Mouse (Mus musculus): ENCODE data around the gene Tmem132b. TPM values are rescaled to one million over a fixed set of nuclear protein-coding genes. Genes with fewer than 3 reads are reported as not detected.
A peak's percentile ranks its signal among the peaks of the same experiment; 100 is the strongest.

Gene Tmem132b
- polyA plus RNA-seq, 1 experiment from 2014 or later = not detected

DNA sequence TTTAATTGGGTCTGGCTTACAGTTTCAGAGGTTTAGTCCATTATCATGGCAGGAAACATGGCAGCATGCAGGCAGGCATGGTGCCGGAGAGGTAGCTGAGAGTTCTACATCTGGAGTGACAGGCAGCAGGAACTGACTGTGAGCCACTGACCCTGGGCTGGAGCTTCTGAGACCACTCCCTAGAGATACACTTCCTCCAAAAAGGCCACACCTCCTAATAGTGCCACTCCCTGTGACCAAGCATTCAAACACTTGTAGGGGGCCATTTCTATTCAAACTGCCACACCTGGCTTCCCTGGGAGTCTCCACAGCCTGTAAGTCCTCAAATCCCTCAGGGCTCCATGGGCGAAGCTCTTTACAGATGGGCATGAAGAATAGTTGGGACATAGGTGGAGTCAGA lies 8.2 kb upstream of the Tmem132b start:
- DNase-seq (ENCODE audit: low spot score) (no peak), ATAC-seq (no peak)
- no peak overlapping the region for H3K9ac ChIP-seq (replicated peaks; ENCODE audit: low read depth)
- no peaks in the 10 kb centered on the region for H3K9me3 ChIP-seq (ENCODE audit: low read length)
- H3K4me1 ChIP-seq (ENCODE audit: insufficient read depth, low read depth, low read length) = no peaks in the 10 kb centered on the region; the same call in 1 of the 2 replicates
- H3K27ac ChIP-seq (ENCODE audit: low read length) = no peak overlapping the region
- no peaks in the 10 kb centered on the region for H3K36me3 ChIP-seq (ENCODE audit: insufficient read depth, low read length)
- H3K27me3 ChIP-seq (replicated peaks; ENCODE audit: insufficient read depth, low read length) = no peaks in the 10 kb centered on the region
- no peak overlapping the region for H3K4me3 ChIP-seq (ENCODE audit: low read depth, low read length)
- 69% methylated on average over 2 of the region's 2 CpGs for WGBS
- H3K4me2 ChIP-seq (replicated peaks; ENCODE audit: low read depth, low read length) = no peak overlapping the region
- no peak for TF ChIP-seq CTCF (IDR thresholded peaks at IDR 0.05)
- TF ChIP-seq EP300 (IDR thresholded peaks at IDR 0.05) = no peak

DNA sequence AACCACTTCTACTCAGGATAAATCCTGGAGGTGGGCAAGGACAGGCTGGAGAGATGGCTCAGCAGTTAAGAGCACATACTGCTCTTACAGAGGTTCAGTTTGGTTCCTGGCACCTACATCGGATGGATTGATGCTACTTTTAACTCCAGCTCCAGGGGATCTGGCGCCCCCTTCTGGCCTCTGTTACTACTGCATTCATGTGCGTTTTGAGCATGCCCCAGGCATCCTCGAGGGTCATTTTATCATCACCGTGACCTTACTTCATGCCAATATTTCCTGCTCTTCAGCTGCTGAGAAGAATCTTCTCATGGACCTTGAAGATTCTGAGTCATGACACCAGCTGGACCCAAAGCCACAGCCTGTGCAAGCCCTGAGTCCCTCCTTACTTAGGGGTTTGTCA lies 6.1 kb upstream of the Tmem132b start:
- ATAC-seq (no peak), DNase-seq (ENCODE audit: low spot score) (no peak)
- Histone ChIP-seq H3K27me3 (replicated peaks; ENCODE audit: insufficient read depth, low read length) (no peaks in the 10 kb centered on the region; the same call in 1 of the 2 replicates), H3K9me3 (ENCODE audit: low read length) (no peaks in the 10 kb centered on the region), H3K27ac (ENCODE audit: low read length) (no peak overlapping the region), H3K4me1 (ENCODE audit: insufficient read depth, low read depth, low read length) (no peaks in the 10 kb centered on the region; the same call in 1 of the 2 replicates), H3K4me2 (replicated peaks; ENCODE audit: low read depth, low read length) (no peak overlapping the region), H3K36me3 (ENCODE audit: insufficient read depth, low read length) (no peaks in the 10 kb centered on the region), H3K9ac (replicated peaks; ENCODE audit: low read depth) (no peak overlapping the region), H3K4me3 (ENCODE audit: low read depth, low read length) (no peak overlapping the region)
- WGBS = 55% methylated on average over 5 of the region's 5 CpGs
- TF ChIP-seq CTCF (IDR thresholded peaks at IDR 0.05) (peak; percentile 48), EP300 (IDR thresholded peaks at IDR 0.05) (no peak)

DNA sequence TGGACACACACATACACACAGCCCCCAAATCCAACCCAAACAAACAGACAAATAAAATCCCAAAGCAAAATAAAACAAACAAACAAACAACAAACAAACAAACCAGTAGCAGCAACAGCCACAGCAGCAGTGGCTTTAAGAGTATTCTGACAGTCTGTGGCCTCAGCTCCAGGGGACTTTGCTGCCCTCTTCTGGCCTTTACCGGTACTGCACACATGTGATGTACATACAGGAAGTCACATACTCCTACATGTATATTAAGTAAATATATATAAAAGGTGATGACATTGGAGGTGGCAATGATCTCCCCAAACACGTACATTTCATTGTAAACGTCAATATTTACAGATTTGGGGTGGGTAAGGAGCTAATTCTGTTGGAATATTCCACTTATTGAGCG lies 5.1 kb upstream of the Tmem132b start:
- no peak overlapping the region for H3K4me2 ChIP-seq (replicated peaks; ENCODE audit: low read depth, low read length)
- peak; percentile 48 for TF ChIP-seq CTCF (IDR thresholded peaks at IDR 0.05)
- TF ChIP-seq EP300 (IDR thresholded peaks at IDR 0.05) = no peak
- no peak for DNase-seq (ENCODE audit: low spot score)
- H3K9me3 ChIP-seq (ENCODE audit: low read length) = no peaks in the 10 kb centered on the region
- WGBS = 71% methylated on average over 4 of the region's 4 CpGs
- H3K27me3 ChIP-seq (replicated peaks; ENCODE audit: insufficient read depth, low read length) = peaks cover 3% of the 10 kb centered on the region; the same call in 1 of the 2 replicates
- H3K4me3 ChIP-seq (ENCODE audit: low read depth, low read length) = no peak overlapping the region
- H3K27ac ChIP-seq (ENCODE audit: low read length) = no peak overlapping the region
- no peaks in the 10 kb centered on the region for H3K36me3 ChIP-seq (ENCODE audit: insufficient read depth, low read length)
- no peaks in the 10 kb centered on the region; the same call in 1 of the 2 replicates for H3K4me1 ChIP-seq (ENCODE audit: insufficient read depth, low read depth, low read length)
- ATAC-seq = no peak
- no peak overlapping the region for H3K9ac ChIP-seq (replicated peaks; ENCODE audit: low read depth)

DNA sequence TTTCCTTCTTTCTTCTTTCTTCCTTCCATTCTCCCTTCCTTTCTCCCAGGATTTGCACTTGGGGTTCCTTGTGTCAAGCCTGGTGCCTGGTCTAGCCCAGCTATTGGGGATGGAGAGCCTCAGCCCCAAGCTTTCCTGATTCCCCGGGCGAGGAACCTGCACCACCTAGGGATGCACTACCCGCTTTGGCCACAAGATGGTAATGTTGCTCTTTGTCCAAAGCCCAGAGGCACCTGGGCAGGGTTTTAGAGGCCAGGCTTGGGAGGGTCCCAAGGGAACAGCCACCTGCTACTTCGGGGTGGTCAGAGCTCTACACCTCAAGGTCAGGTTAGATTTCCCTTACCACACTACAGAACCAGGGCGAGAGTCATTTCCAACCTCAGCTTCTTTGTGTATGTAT lies 2.5 kb upstream of the Tmem132b start:
- Histone ChIP-seq H3K9ac (replicated peaks; ENCODE audit: low read depth) (no peak overlapping the region), H3K27ac (ENCODE audit: low read length) (no peak overlapping the region), H3K9me3 (ENCODE audit: low read length) (no peaks in the 10 kb centered on the region), H3K4me3 (ENCODE audit: low read depth, low read length) (no peak overlapping the region), H3K27me3 (replicated peaks; ENCODE audit: insufficient read depth, low read length) (peaks cover 29% of the 10 kb centered on the region), H3K36me3 (ENCODE audit: insufficient read depth, low read length) (no peaks in the 10 kb centered on the region), H3K4me2 (replicated peaks; ENCODE audit: low read depth, low read length) (no peak overlapping the region), H3K4me1 (ENCODE audit: insufficient read depth, low read depth, low read length) (no peaks in the 10 kb centered on the region)
- DNase-seq (ENCODE audit: low spot score) (peak; percentile 19), ATAC-seq (0 out of 2 replicates have a peak, but pooled peaks have one; percentile 14)
- WGBS = 4% methylated on average over 5 of the region's 5 CpGs
- TF ChIP-seq EP300 (IDR thresholded peaks at IDR 0.05) = no peak
- peak; percentile 93 for TF ChIP-seq CTCF (IDR thresholded peaks at IDR 0.05)

DNA sequence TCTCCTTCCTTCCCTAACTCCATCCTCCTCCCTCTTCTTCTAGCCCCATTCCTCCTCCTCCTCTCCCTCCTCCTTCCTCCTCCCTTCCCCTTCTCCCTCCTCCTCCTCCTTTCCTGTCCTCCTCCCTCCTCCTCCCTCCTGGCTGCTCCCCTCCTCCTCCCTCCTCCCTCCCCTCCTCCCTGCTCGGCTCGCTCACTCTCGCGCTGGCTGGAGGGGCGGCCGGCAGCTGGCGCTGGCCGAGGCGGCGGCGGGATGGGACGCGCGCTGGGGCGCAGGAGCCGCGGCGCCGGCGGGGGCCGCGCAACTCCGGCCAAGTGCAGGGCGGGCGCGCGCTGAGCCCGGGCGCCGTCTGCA lies 594 bp downstream of the Tmem132b start:
- peaks cover 39% of the 10 kb centered on the region for H3K27me3 ChIP-seq (replicated peaks; ENCODE audit: insufficient read depth, low read length)
- H3K9me3 ChIP-seq (ENCODE audit: low read length) = no peaks in the 10 kb centered on the region
- TF ChIP-seq CTCF (IDR thresholded peaks at IDR 0.05) = no peak
- no peak for TF ChIP-seq EP300 (IDR thresholded peaks at IDR 0.05)
- H3K4me3 ChIP-seq (ENCODE audit: low read depth, low read length) = peak overlapping the region; percentile 25
- no peaks in the 10 kb centered on the region for H3K36me3 ChIP-seq (ENCODE audit: insufficient read depth, low read length)
- 3% methylated on average over 30 of the region's 30 CpGs for WGBS
- H3K4me1 ChIP-seq (ENCODE audit: insufficient read depth, low read depth, low read length) = no peaks in the 10 kb centered on the region
- peak overlapping the region; percentile 53 for H3K4me2 ChIP-seq (replicated peaks; ENCODE audit: low read depth, low read length)
- H3K27ac ChIP-seq (ENCODE audit: low read length) = no peak overlapping the region
- ATAC-seq (no peak), DNase-seq (ENCODE audit: low spot score) (peak; percentile 19)
- H3K9ac ChIP-seq (replicated peaks; ENCODE audit: low read depth) = no peak overlapping the region

DNA sequence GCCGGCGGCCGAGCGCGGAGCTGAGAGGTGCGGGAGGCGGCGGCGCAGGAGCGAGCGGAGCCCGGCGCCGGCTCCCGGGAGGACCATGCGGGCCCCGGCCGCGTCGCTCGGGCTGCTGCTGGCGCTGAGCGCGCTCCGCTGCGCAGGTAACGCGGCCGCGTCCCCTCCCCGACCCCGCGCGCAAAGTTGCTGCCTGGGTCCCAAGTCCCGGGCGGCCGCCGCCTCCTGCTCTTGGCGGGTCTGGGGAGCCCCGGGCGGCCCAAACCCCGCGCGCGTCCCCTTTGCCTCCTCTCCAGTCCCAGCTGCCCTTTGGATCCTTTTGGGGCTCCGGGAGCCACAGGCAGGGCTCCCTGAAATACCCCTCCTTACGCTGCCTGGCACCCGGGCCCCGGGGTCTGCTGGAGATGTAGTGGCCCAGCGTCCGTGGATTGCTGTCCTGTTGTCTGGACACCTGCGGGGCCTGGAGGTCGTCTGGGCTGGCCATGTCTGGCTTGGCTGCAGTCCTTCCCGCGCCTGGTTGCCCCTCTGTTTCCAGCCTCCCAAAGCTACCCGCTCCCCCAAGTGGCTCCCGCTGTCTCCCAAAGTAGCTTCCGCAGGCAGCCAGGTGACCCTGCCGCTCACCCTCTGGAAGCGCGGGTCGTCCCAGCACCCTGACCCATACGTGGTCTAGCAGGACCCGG lies 1.1 kb downstream of the Tmem132b start:
- DNase-seq (ENCODE audit: low spot score) = no peak
- H3K4me3 ChIP-seq (ENCODE audit: low read depth, low read length) = peak overlapping the region; percentile 25
- H3K9ac ChIP-seq (replicated peaks; ENCODE audit: low read depth) = no peak overlapping the region
- no peaks in the 10 kb centered on the region for H3K36me3 ChIP-seq (ENCODE audit: insufficient read depth, low read length)
- no peak overlapping the region for H3K27ac ChIP-seq (ENCODE audit: low read length)
- H3K9me3 ChIP-seq (ENCODE audit: low read length) = no peaks in the 10 kb centered on the region
- under 1% methylated on average over 39 of the region's 64 CpGs for WGBS
- no peak for TF ChIP-seq CTCF (IDR thresholded peaks at IDR 0.05)
- no peak for TF ChIP-seq EP300 (IDR thresholded peaks at IDR 0.05)
- ATAC-seq = no peak
- H3K27me3 ChIP-seq (replicated peaks; ENCODE audit: insufficient read depth, low read length) = peaks cover 39% of the 10 kb centered on the region
- no peaks in the 10 kb centered on the region for H3K4me1 ChIP-seq (ENCODE audit: insufficient read depth, low read depth, low read length)
- H3K4me2 ChIP-seq (replicated peaks; ENCODE audit: low read depth, low read length) = peak overlapping the region; percentile 53

All from lung, postnatal 0 days (tissue).